ENCODE assay signal across 28 mouse cellular contexts in the genomic region with DNA sequence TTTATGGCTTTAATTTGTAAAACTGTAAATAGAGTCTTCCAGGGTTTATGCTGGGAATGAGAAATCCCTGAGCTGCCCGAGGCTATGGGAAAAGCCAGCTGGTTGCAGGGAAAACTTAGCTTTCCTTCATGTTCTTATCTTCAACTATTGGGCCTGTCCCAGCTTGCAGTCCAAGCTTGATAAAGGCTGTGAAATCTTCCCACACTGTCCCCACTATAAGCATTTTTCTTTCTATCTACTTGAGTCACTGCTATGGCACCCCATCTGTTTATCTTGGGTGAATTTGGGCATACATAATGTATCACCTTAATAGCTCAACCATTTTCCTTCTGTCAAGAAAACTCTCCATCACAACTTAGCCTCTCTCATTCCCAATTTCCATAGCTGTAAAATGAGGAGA. TPM values are rescaled to one million over a fixed set of nuclear protein-coding genes. Genes with fewer than 3 reads are reported as not detected.
DNase-seq lines count a peak whose midpoint lies in the region; ATAC-seq and TF ChIP-seq lines count a peak whose summit lies in the region.
"Had no signal": no experiment of that assay in that cellular context is flagged by ENCODE, and none has a peak within 500 bp of the region (broad histone marks: within the 10 kb centered on the region; RNA-seq: fewer than 3 reads in every experiment).

No protein-coding gene starts in this region.

- no peak overlapping the region for H3K4me2 ChIP-seq in heart, embryonic 13.5 days
- no peak overlapping the region for H3K4me2 ChIP-seq in liver, postnatal 0 days (ENCODE audit: low read depth, low read length)
- no peak overlapping the region for H3K4me2 ChIP-seq in liver, embryonic 12.5 days
- H3K4me2 ChIP-seq: embryonic facial prominence, embryonic 15.5 days; heart, embryonic 15.5 days; hindbrain, embryonic 14.5 days; intestine, embryonic 15.5 days had no signal

- no peaks in the 10 kb centered on the region for H3K9me3 ChIP-seq in heart, embryonic 13.5 days
- no peaks in the 10 kb centered on the region for H3K9me3 ChIP-seq in liver, postnatal 0 days (ENCODE audit: low read length)
- no peaks in the 10 kb centered on the region for H3K9me3 ChIP-seq in liver, embryonic 12.5 days (replicated peaks)
- H3K9me3 ChIP-seq: embryonic facial prominence, embryonic 15.5 days; heart, embryonic 10.5 days; heart, embryonic 15.5 days; hindbrain, embryonic 10.5 days; intestine, embryonic 15.5 days had no signal

- TF ChIP-seq EP300 in liver, postnatal 0 days (IDR thresholded peaks at IDR 0.05; ENCODE audit: low read depth): peak; percentile 35; the same call in 1 of the 2 replicates

- no peak for ATAC-seq in heart, embryonic 13.5 days (ENCODE audit: extremely low read depth, insufficient number of reproducible peaks, low FRiP score, low TSS enrichment)
- ATAC-seq in liver, postnatal 0 days: no peak
- ATAC-seq in liver, embryonic 12.5 days: no peak
- ATAC-seq: activated CD4-positive, CD25-positive, alpha-beta regulatory T cell, adult 4 months; CD4-positive, CD25-positive, alpha-beta regulatory T cell, adult 4 months; intestine, embryonic 15.5 days; Patski had no signal

- TF ChIP-seq POLR2A in brain, embryonic 14.5 days (IDR thresholded peaks at IDR 0.05; ENCODE audit: borderline replicate concordance, extremely low read depth, insufficient read depth, insufficient read length, poor library complexity, severe bottlenecking): no peak

- intact Hi-C loops in heart, postnatal 36 days (cut with DNase I): loop anchor here (10.0 kb wide), 2 partner anchors 204 to 314 kb away; no protein-coding TSS in a partner anchor
- intact Hi-C loops in left cerebral cortex, postnatal 36 days (cut with DNase I): loop anchor here (10.0 kb wide), 2 partner anchors 204 to 304 kb away; no protein-coding TSS in a partner anchor

- H3K4me1 ChIP-seq in heart, embryonic 13.5 days: no peaks in the 10 kb centered on the region
- no peaks in the 10 kb centered on the region for H3K4me1 ChIP-seq in liver, postnatal 0 days (ENCODE audit: insufficient read depth)
- H3K4me1 ChIP-seq in liver, embryonic 12.5 days: no peaks in the 10 kb centered on the region
- H3K4me1 ChIP-seq: embryonic facial prominence, embryonic 15.5 days; heart, embryonic 10.5 days; heart, embryonic 15.5 days; hindbrain, embryonic 10.5 days; intestine, embryonic 15.5 days had no signal

- H3K27me3 ChIP-seq in heart, embryonic 13.5 days (replicated peaks): no peaks in the 10 kb centered on the region
- H3K27me3 ChIP-seq in liver, postnatal 0 days (ENCODE audit: insufficient read depth, low read length): no peaks in the 10 kb centered on the region
- H3K27me3 ChIP-seq in liver, embryonic 12.5 days (replicated peaks): no peaks in the 10 kb centered on the region
- H3K27me3 ChIP-seq: embryonic facial prominence, embryonic 15.5 days; heart, embryonic 15.5 days; intestine, embryonic 15.5 days; Patski had no signal

- WGBS in heart, embryonic 13.5 days: 29% methylated on average over 1 of the region's 1 CpGs
- WGBS in liver, postnatal 0 days (ENCODE audit: insufficient replicate concordance): 46% methylated on average over 1 of the region's 1 CpGs
- WGBS in liver, embryonic 12.5 days (ENCODE audit: insufficient replicate concordance): 29% methylated on average over 1 of the region's 1 CpGs

- no peak for TF ChIP-seq CTCF in liver, postnatal 0 days (IDR thresholded peaks at IDR 0.05; ENCODE audit: low read depth)
- TF ChIP-seq CTCF in brain, embryonic 14.5 days (IDR thresholded peaks at IDR 0.05; ENCODE audit: borderline replicate concordance, extremely low read depth, insufficient read depth, insufficient read length): no peak

- no peak overlapping the region for H3K4me3 ChIP-seq in heart, embryonic 13.5 days
- H3K4me3 ChIP-seq in liver, postnatal 0 days (ENCODE audit: low read depth, low read length): no peak overlapping the region
- no peak overlapping the region for H3K4me3 ChIP-seq in liver, embryonic 12.5 days
- H3K4me3 ChIP-seq: embryonic facial prominence, embryonic 15.5 days; erythroblast, embryonic 14.5 days; heart, embryonic 10.5 days; heart, embryonic 15.5 days; hindbrain, embryonic 10.5 days; intestine, embryonic 15.5 days had no signal

- H3K36me3 ChIP-seq in heart, embryonic 13.5 days: no peaks in the 10 kb centered on the region
- no peaks in the 10 kb centered on the region for H3K36me3 ChIP-seq in liver, postnatal 0 days (replicated peaks; ENCODE audit: insufficient read depth, low read length)
- no peaks in the 10 kb centered on the region for H3K36me3 ChIP-seq in liver, embryonic 12.5 days
- H3K36me3 ChIP-seq: embryonic facial prominence, embryonic 15.5 days; heart, embryonic 10.5 days; heart, embryonic 15.5 days; hindbrain, embryonic 10.5 days; intestine, embryonic 15.5 days had no signal

- no peak overlapping the region for H3K9ac ChIP-seq in heart, embryonic 13.5 days
- H3K9ac ChIP-seq in liver, postnatal 0 days (replicated peaks): no peak overlapping the region
- H3K9ac ChIP-seq in liver, embryonic 12.5 days: no peak overlapping the region
- H3K9ac ChIP-seq: embryonic facial prominence, embryonic 15.5 days; heart, embryonic 15.5 days; hindbrain, embryonic 14.5 days; intestine, embryonic 15.5 days had no signal

- DNase-seq in heart, postnatal 36 days: no peak
- DNase-seq in liver, postnatal 0 days: no peak
- peak; percentile 19 for DNase-seq in brain, embryonic 14.5 days (ENCODE audit: low read depth)
- DNase-seq in left cerebral cortex, postnatal 36 days (ENCODE audit: low spot score in 2 of 2): no peak
- DNase-seq in lung, postnatal 10 days: no peak
- DNase-seq: adrenal gland, postnatal 14 days; cerebellum, adult 8-10 months; cerebellum, postnatal 14 days; embryo, embryonic 11 days; gastrocnemius, postnatal 10 days; heart, postnatal 14 days had no signal

- 0 out of 2 replicates have a peak overlapping the region, but pooled peaks have one; percentile 3 for H3K27ac ChIP-seq in heart, embryonic 13.5 days (replicated peaks)
- no peak overlapping the region for H3K27ac ChIP-seq in liver, postnatal 0 days (ENCODE audit: low read depth)
- H3K27ac ChIP-seq in liver, embryonic 12.5 days: no peak overlapping the region
- H3K27ac ChIP-seq: embryonic facial prominence, embryonic 15.5 days; heart, embryonic 10.5 days; hindbrain, embryonic 10.5 days; hindbrain, embryonic 14.5 days; intestine, embryonic 15.5 days had no signal

RNA-seq across cellular contexts. Expression of gene Clca3a2, which starts 1.3 kb away (rescaled TPM):
- polyA plus RNA-seq in heart, embryonic 13.5 days (2015; fragmentation: Nextera tagmentation; extraction: Ambion mirVana): 2.8 and 7.3 TPM in 2 replicates
- total RNA-seq in heart, postnatal 36 days (2021): under 1 TPM in 1 of 2 experiments, not detected in 1; 0.36 TPM
- polyA plus RNA-seq in liver, postnatal 0 days (2015; fragmentation: Nextera tagmentation; extraction: Ambion mirVana): 0.06 TPM in 1 of 2 replicates, not detected in the other
- polyA plus RNA-seq in liver, embryonic 12.5 days (2016; fragmentation: Nextera tagmentation; extraction: Ambion mirVana): not detected in 2 replicates
- 0.11 and 0.14 TPM in 2 replicates for polyA plus RNA-seq in brain, embryonic 14.5 days (2012; rRNA removed)
- total RNA-seq in left cerebral cortex, postnatal 36 days (2021): under 1 TPM; 0.15 to 0.57 TPM
- total RNA-seq: adrenal gland, adult 18-20 months; common myeloid progenitor, adult 5-6 weeks; gastrocnemius, postnatal 10 days had no signal
- polyA plus RNA-seq: activated CD4-positive, CD25-positive, alpha-beta regulatory T cell, adult 4 months; CD4-positive, CD25-positive, alpha-beta regulatory T cell, adult 4 months; embryonic facial prominence, embryonic 11.5 days; erythroblast, embryonic 14.5 days; forebrain, embryonic 11.5 days; hindbrain, embryonic 10.5 days; hindbrain, embryonic 14.5 days had no signal

RNA-seq across cellular contexts. Expression of gene Clca3b, which starts 28.5 kb away (rescaled TPM):
- polyA plus RNA-seq in heart, embryonic 13.5 days (2015; fragmentation: Nextera tagmentation; extraction: Ambion mirVana): not detected in 2 replicates
- total RNA-seq in heart, postnatal 36 days (2021): not detected
- polyA plus RNA-seq in liver, postnatal 0 days (2015; fragmentation: Nextera tagmentation; extraction: Ambion mirVana): not detected in 2 replicates
- not detected in 2 replicates for polyA plus RNA-seq in liver, embryonic 12.5 days (2016; fragmentation: Nextera tagmentation; extraction: Ambion mirVana)
- not detected in 2 replicates for polyA plus RNA-seq in brain, embryonic 14.5 days (2012; rRNA removed)
- total RNA-seq in left cerebral cortex, postnatal 36 days (2021): not detected
- total RNA-seq: adrenal gland, adult 18-20 months; adrenal gland, postnatal 14 days; common myeloid progenitor, adult 5-6 weeks; gastrocnemius, postnatal 10 days; gastrocnemius, postnatal 4 days; heart, postnatal 14 days had no signal
- polyA plus RNA-seq: activated CD4-positive, CD25-positive, alpha-beta regulatory T cell, adult 4 months; CD4-positive, CD25-positive, alpha-beta regulatory T cell, adult 4 months; embryonic facial prominence, embryonic 11.5 days; erythroblast, embryonic 14.5 days; forebrain, embryonic 11.5 days; heart, embryonic 10.5 days; heart, embryonic 15.5 days; hindbrain, embryonic 10.5 days; hindbrain, embryonic 14.5 days had no signal

RNA-seq across cellular contexts. Expression of gene Clca3a1, which starts 59.9 kb away (rescaled TPM):
- 18.6 TPM in 2 replicates for polyA plus RNA-seq in heart, embryonic 13.5 days (2015; fragmentation: Nextera tagmentation; extraction: Ambion mirVana)
- total RNA-seq in heart, postnatal 36 days (2021): 1 to 10 TPM; 1.0 to 1.2 TPM
- 8.3 and 8.5 TPM in 2 replicates for polyA plus RNA-seq in liver, postnatal 0 days (2015; fragmentation: Nextera tagmentation; extraction: Ambion mirVana)
- polyA plus RNA-seq in liver, embryonic 12.5 days (2016; fragmentation: Nextera tagmentation; extraction: Ambion mirVana): 3.0 and 3.3 TPM in 2 replicates
- 0.34 and 0.54 TPM in 2 replicates for polyA plus RNA-seq in brain, embryonic 14.5 days (2012; rRNA removed)
- under 1 TPM; 0.22 to 0.25 TPM for total RNA-seq in left cerebral cortex, postnatal 36 days (2021)
- polyA plus RNA-seq: erythroblast, embryonic 14.5 days; hindbrain, embryonic 10.5 days had no signal
